Mouse (Mus musculus) lung, postnatal 10 days (tissue): ENCODE data around the gene Nme2.
"Not testable (repeated sequence)": the region's sequence is repeated elsewhere in the genome, so short reads cannot be mapped to it uniquely, and the experiment has no call there.

Experiments used
- DNase-seq: peaks from one replicate; pipeline ENCODE4 v3.0.0; 2021

Gene Nme2

GRCm38 (mm10) chr11:93965391-93965790 lies 9.3 kb upstream of the Nme2 start:
- DNase-seq = no peak

- peak; percentile 27 for DNase-seq
Observed at GRCm38 (mm10) chr11:93963013-93963412, 7.0 kb upstream of the Nme2 start.

GRCm38 (mm10) chr11:93961482-93961881 lies 5.4 kb upstream of the Nme2 start:
- no peak for DNase-seq

- DNase-seq = no peak
Observed at GRCm38 (mm10) chr11:93957746-93958145, 1.7 kb upstream of the Nme2 start.

- DNase-seq = no peak
Observed at GRCm38 (mm10) chr11:93957031-93957555, 1.0 kb upstream of the Nme2 start.

GRCm38 (mm10) chr11:93955256-93956150 lies 556 bp downstream of the Nme2 start:
- peak; percentile 98 for DNase-seq

- DNase-seq = no peak
Observed at GRCm38 (mm10) chr11:93954738-93955255, 1.3 kb downstream of the Nme2 start.

- DNase-seq = no peak
Observed at GRCm38 (mm10) chr11:93952376-93952775, 3.7 kb downstream of the Nme2 start.

GRCm38 (mm10) chr11:93950045-93950444 lies 6.0 kb downstream of the Nme2 start:
- DNase-seq = no peak

- DNase-seq = no peak
Observed at GRCm38 (mm10) chr11:93948887-93949567, 7.0 kb downstream of the Nme2 start.

GRCm38 (mm10) chr11:93944986-93945385 lies 11.1 kb downstream of the Nme2 start:
- DNase-seq = no peak

- no peak for DNase-seq
Observed at GRCm38 (mm10) chr11:93940906-93941305, 15.2 kb downstream of the Nme2 start.

GRCm38 (mm10) chr11:93929106-93929505 lies 27.0 kb downstream of the Nme2 start:
- DNase-seq = no peak

- DNase-seq = not testable (repeated sequence)
Observed at GRCm38 (mm10) chr11:93915019-93915418, 41.0 kb downstream of the Nme2 start.

GRCm38 (mm10) chr11:93911603-93912002 lies 44.5 kb downstream of the Nme2 start:
- DNase-seq = no peak

- no peak for DNase-seq
Observed at GRCm38 (mm10) chr11:93908829-93909228, 47.2 kb downstream of the Nme2 start.

- DNase-seq = no peak
Observed at GRCm38 (mm10) chr11:93907839-93908238, 48.2 kb downstream of the Nme2 start.

GRCm38 (mm10) chr11:93906834-93907233 lies 49.2 kb downstream of the Nme2 start:
- no peak for DNase-seq
